Mouse (Mus musculus): ENCODE data around the gene Olfr145. TPM values are rescaled to one million over a fixed set of nuclear protein-coding genes. Genes with fewer than 3 reads are reported as not detected.

Gene Olfr145
- polyA plus RNA-seq, 1 experiment from 2014 or later: not detected

DNA sequence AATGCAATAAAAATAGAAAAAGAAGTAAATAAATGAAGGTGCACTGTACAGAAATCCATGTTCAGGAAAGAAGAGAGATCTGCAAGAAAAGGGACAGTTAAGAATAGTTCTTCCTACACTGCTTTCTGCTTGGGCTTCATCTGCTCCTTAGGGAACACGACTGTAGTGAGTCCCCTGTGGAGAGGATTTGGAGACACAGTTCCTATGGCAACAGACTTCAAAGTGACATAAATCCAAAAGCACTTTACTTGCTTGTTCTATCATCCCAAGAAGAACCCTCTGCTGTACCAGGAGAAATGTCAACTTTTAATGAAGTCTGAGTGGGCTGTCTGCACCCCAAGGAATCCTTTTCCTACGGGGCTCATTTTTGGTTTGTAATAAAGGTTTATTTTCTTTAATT, 5.6 kb upstream of the Olfr145 start:
- ATAC-seq: no peak
- no peak overlapping the region for H3K4me3 ChIP-seq (ENCODE audit: low read depth, low read length)
- H3K4me1 ChIP-seq (ENCODE audit: insufficient read depth): no peaks in the 10 kb centered on the region
- no peak overlapping the region for H3K9ac ChIP-seq (replicated peaks)
- no peak for DNase-seq
- H3K9me3 ChIP-seq (ENCODE audit: low read length): no peaks in the 10 kb centered on the region
- no peak overlapping the region for H3K4me2 ChIP-seq (ENCODE audit: low read depth, low read length)
- 31% methylated on average over 2 of the region's 2 CpGs for WGBS (ENCODE audit: insufficient replicate concordance)
- H3K27me3 ChIP-seq (ENCODE audit: insufficient read depth, low read length): no peaks in the 10 kb centered on the region
- H3K27ac ChIP-seq (ENCODE audit: low read depth): no peak overlapping the region
- TF ChIP-seq CTCF (IDR thresholded peaks at IDR 0.05; ENCODE audit: low read depth): no peak
- TF ChIP-seq EP300 (IDR thresholded peaks at IDR 0.05; ENCODE audit: low read depth): no peak
- no peaks in the 10 kb centered on the region for H3K36me3 ChIP-seq (replicated peaks; ENCODE audit: insufficient read depth, low read length)

DNA sequence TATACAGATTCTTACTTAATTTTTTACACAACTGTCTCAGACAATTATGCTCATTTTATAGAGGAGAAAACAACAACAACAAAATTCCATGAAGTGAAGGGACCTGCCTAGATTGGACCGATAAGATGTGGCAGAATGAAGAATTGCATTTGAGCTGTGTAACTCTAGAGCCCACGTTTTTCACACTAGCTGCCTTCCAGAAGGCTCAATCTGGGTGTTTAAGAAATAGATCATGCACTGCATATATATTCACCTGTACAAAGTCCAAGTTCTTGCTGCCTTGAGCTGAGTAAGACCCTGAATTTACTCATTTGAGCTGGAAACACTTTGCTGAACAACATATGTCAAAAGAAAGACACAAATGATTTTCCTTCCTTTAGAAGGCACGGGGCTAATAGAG, 9.0 kb downstream of the Olfr145 start:
- Histone ChIP-seq H3K4me2 (ENCODE audit: low read depth, low read length) (no peak overlapping the region), H3K9me3 (ENCODE audit: low read length) (no peaks in the 10 kb centered on the region), H3K4me3 (ENCODE audit: low read depth, low read length) (no peak overlapping the region), H3K36me3 (replicated peaks; ENCODE audit: insufficient read depth, low read length) (no peaks in the 10 kb centered on the region), H3K9ac (replicated peaks) (no peak overlapping the region), H3K27me3 (ENCODE audit: insufficient read depth, low read length) (no peaks in the 10 kb centered on the region), H3K27ac (ENCODE audit: low read depth) (no peak overlapping the region), H3K4me1 (ENCODE audit: insufficient read depth) (no peaks in the 10 kb centered on the region)
- WGBS (ENCODE audit: insufficient replicate concordance): 61% methylated on average over 3 of the region's 3 CpGs
- ATAC-seq (no peak), DNase-seq (no peak)
- no peak for TF ChIP-seq CTCF (IDR thresholded peaks at IDR 0.05; ENCODE audit: low read depth)
- no peak for TF ChIP-seq EP300 (IDR thresholded peaks at IDR 0.05; ENCODE audit: low read depth)

- Histone ChIP-seq H3K9ac (replicated peaks) (no peak within 1 kb of the TSS), H3K36me3 (replicated peaks; ENCODE audit: insufficient read depth, low read length) (no peaks in the 10 kb centered on the region), H3K9me3 (ENCODE audit: low read length) (no peaks in the 10 kb centered on the region), H3K4me1 (ENCODE audit: insufficient read depth) (no peaks in the 10 kb centered on the region), H3K4me3 (ENCODE audit: low read depth, low read length) (no peak within 1 kb of the TSS), H3K4me2 (ENCODE audit: low read depth, low read length) (no peak within 1 kb of the TSS), H3K27ac (ENCODE audit: low read depth) (no peak within 1 kb of the TSS), H3K27me3 (ENCODE audit: insufficient read depth, low read length) (no peaks in the 10 kb centered on the region)
- WGBS (ENCODE audit: insufficient replicate concordance): 48% methylated on average over 2 of the region's 2 CpGs
- no peak for TF ChIP-seq EP300 (IDR thresholded peaks at IDR 0.05; ENCODE audit: low read depth)
- TF ChIP-seq CTCF (IDR thresholded peaks at IDR 0.05; ENCODE audit: low read depth): no peak
- ATAC-seq: no peak
- no peak for DNase-seq
These were observed 21.0 kb downstream of the Olfr145 start, which contains the start of gene Olfr878 for GRCm38 (mm10) chr9:37917540-37917939. TSS of gene Olfr878 (plus strand) at chr9:37917840.

GRCm38 (mm10) chr9:37918018-37918417, 21.5 kb downstream of the Olfr145 start:
- Histone ChIP-seq H3K27ac (ENCODE audit: low read depth) (no peak overlapping the region), H3K9ac (replicated peaks) (no peak overlapping the region)
- WGBS (ENCODE audit: insufficient replicate concordance): 33% methylated on average over 1 of the region's 1 CpGs

DNA sequence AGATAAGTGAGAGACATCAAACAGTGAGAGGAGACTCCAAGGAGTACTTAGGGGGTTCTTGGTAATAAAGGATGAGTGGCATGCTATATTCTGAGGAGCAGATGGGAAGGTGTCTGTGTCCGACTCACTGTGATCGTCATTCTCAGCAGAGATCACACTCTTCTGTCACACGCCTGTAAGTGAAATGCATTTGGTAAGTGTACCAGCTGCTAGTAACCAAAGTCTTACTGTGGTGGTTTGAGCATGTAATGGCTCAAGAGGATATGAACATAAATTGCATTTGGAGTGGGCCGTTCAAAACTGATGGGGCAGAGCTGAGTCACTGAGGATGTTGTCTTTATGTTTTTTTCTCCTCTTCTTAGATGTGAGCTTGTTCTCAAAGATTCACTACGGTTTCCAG, 27.7 kb downstream of the Olfr145 start:
- H3K4me2 ChIP-seq (ENCODE audit: low read depth, low read length): no peak overlapping the region
- H3K9me3 ChIP-seq (ENCODE audit: low read length): no peaks in the 10 kb centered on the region
- H3K27me3 ChIP-seq (ENCODE audit: insufficient read depth, low read length): no peaks in the 10 kb centered on the region
- no peak overlapping the region for H3K27ac ChIP-seq (ENCODE audit: low read depth)
- H3K4me1 ChIP-seq (ENCODE audit: insufficient read depth): no peaks in the 10 kb centered on the region
- no peak for DNase-seq
- H3K9ac ChIP-seq (replicated peaks): no peak overlapping the region
- no peaks in the 10 kb centered on the region for H3K36me3 ChIP-seq (replicated peaks; ENCODE audit: insufficient read depth, low read length)
- TF ChIP-seq CTCF (IDR thresholded peaks at IDR 0.05; ENCODE audit: low read depth) (no peak), EP300 (IDR thresholded peaks at IDR 0.05; ENCODE audit: low read depth) (no peak)
- no peak overlapping the region for H3K4me3 ChIP-seq (ENCODE audit: low read depth, low read length)
- ATAC-seq: no peak
- WGBS (ENCODE audit: insufficient replicate concordance): 76% methylated on average over 5 of the region's 5 CpGs

More at GRCm38 (mm10) chr9:37918018-37918417, 21.5 kb downstream of the Olfr145 start:
- no peak overlapping the region for H3K4me2 ChIP-seq (ENCODE audit: low read depth, low read length)
- no peaks in the 10 kb centered on the region for H3K9me3 ChIP-seq (ENCODE audit: low read length)
- ATAC-seq (no peak), DNase-seq (no peak)
- no peak overlapping the region for H3K4me3 ChIP-seq (ENCODE audit: low read depth, low read length)
- no peaks in the 10 kb centered on the region for H3K36me3 ChIP-seq (replicated peaks; ENCODE audit: insufficient read depth, low read length)
- no peaks in the 10 kb centered on the region for H3K27me3 ChIP-seq (ENCODE audit: insufficient read depth, low read length)
- no peaks in the 10 kb centered on the region for H3K4me1 ChIP-seq (ENCODE audit: insufficient read depth)
- no peak for TF ChIP-seq CTCF (IDR thresholded peaks at IDR 0.05; ENCODE audit: low read depth)

GRCm38 (mm10) chr9:37925445-37925844, 28.9 kb downstream of the Olfr145 start:
- 50% methylated on average over 2 of the region's 2 CpGs for WGBS (ENCODE audit: insufficient replicate concordance)
- no peak overlapping the region for H3K27ac ChIP-seq (ENCODE audit: low read depth)
- H3K4me1 ChIP-seq (ENCODE audit: insufficient read depth): no peaks in the 10 kb centered on the region
- H3K4me3 ChIP-seq (ENCODE audit: low read depth, low read length): no peak overlapping the region
- no peaks in the 10 kb centered on the region for H3K9me3 ChIP-seq (ENCODE audit: low read length)
- DNase-seq (no peak), ATAC-seq (no peak)
- no peak overlapping the region for H3K4me2 ChIP-seq (ENCODE audit: low read depth, low read length)
- H3K36me3 ChIP-seq (replicated peaks; ENCODE audit: insufficient read depth, low read length): no peaks in the 10 kb centered on the region
- no peak for TF ChIP-seq EP300 (IDR thresholded peaks at IDR 0.05; ENCODE audit: low read depth)
- TF ChIP-seq CTCF (IDR thresholded peaks at IDR 0.05; ENCODE audit: low read depth): no peak
- no peak overlapping the region for H3K9ac ChIP-seq (replicated peaks)
- H3K27me3 ChIP-seq (ENCODE audit: insufficient read depth, low read length): no peaks in the 10 kb centered on the region

Data from liver, postnatal 0 days (tissue).